Mouse (Mus musculus): ENCODE data around the gene 1700020L24Rik. TPM values are rescaled to one million over a fixed set of nuclear protein-coding genes. Genes with fewer than 3 reads are reported as not detected.

1700020L24Rik gene
- polyA plus RNA-seq (2012; rRNA removed), result 0.11 and 0.52 TPM in 2 replicates

DNA sequence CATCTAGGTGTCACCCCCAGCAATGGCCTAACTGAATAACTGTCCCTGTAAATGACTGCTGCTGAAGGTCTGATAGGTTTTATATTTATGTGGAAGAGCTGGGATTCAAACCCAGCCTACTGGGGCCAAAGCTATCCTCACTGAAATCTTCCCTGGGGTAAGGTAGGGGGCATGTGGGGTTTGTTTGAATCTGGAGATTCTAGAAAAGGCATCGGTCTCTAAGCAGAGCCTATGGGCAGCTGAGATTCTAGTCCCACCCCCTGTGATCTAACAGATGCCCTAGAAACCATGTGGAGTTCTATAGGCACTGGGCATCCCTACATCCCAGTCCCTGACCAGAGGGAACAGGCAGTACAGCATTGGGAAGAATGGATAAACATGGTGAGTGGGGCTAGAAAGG lies at the start of gene 1700020L24Rik:
1700020L24Rik (plus strand) TSS at position 301 of the 400 bp plus-strand sequence.

DNA sequence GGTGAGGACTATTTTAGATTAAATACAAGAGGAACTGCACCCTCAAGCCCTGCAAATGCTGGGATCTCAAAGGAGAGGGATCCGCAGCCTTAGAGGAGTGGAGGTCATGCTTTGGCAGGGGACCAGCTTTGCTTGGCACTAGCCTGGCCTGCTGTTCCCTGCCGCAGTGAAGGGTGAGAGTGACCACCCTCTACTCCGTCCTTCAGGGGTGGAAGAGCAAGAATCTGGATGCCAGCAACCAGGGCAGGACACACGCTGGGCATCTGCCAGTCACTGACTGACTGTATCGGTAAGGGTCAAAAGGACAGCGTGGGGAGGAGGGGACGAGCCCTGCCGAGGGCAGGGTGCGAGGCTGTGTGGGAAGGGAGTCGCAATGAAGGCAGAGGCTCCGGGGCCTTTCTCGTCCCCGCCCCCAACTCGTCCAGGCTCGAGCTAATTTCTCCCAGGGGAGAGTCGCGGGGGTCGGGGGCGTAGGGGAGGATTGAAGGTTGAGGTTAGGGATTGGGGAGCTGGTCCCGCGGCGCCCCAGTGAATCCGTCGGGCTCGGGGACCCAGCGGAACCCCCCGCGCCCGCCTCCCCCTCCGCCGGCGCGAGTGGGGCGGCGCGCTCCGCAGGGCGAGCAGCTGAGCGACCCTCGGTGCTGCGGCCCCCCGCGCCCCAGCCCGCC lies 28.3 kb upstream of the 1700020L24Rik start, which contains the start of gene Rasl10b:
Rasl10b (plus strand) TSS at position 51 of the 668 bp plus-strand sequence.

DNA sequence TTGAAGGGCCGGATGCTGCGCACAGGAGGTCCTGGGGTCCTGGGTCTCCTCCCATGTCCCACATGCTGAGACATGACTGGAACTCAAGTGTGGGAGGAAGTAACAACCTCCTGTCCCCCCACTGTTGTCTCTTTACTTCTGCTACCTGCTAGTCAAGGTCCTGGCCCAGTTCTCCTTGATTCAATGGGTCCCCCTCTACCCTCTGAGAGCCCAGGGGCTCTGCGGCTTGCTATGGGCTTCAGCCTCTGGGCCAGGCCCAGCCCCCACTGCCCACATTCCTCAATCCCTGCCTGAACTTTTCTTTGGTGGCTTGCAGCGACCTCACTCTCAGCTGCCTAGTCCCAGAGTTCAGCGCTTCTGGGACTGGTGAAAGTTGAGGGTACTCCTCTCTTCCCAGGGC lies 8.1 kb upstream of the 1700020L24Rik start, which contains the start of gene Gas2l2:
Gas2l2 (minus strand) TSS at position 101 of the 400 bp plus-strand sequence.

DNA sequence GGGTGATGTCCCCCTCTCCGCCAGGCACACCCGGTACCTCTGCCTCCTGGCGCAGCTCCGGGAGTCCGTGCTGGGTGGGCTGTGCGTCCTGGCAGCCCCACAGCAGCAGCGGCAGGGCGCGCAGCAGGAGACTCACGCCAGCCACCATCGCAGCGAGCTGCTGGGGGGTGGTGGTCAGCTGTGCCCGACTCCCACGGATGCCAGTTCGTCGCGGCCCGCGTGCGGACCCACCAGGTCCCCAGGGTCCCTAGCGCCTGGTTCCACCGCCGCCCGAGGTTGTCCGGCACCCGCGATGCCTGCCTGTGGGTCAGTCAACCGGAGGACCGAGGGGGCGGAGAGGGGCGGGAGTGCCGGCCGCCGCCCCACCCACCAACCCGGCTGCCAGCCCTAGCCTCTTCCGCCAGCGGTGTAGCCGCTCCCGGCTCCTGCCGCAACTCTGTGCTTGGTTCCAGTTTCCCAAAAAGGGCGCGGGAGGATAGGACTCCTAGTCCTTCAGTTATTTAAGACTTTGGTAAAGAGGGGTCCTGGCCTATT lies 25.3 kb downstream of the 1700020L24Rik start, which contains the start of gene Mmp28:
Mmp28 (minus strand) TSS at position 361 of the 534 bp plus-strand sequence.

DNA sequence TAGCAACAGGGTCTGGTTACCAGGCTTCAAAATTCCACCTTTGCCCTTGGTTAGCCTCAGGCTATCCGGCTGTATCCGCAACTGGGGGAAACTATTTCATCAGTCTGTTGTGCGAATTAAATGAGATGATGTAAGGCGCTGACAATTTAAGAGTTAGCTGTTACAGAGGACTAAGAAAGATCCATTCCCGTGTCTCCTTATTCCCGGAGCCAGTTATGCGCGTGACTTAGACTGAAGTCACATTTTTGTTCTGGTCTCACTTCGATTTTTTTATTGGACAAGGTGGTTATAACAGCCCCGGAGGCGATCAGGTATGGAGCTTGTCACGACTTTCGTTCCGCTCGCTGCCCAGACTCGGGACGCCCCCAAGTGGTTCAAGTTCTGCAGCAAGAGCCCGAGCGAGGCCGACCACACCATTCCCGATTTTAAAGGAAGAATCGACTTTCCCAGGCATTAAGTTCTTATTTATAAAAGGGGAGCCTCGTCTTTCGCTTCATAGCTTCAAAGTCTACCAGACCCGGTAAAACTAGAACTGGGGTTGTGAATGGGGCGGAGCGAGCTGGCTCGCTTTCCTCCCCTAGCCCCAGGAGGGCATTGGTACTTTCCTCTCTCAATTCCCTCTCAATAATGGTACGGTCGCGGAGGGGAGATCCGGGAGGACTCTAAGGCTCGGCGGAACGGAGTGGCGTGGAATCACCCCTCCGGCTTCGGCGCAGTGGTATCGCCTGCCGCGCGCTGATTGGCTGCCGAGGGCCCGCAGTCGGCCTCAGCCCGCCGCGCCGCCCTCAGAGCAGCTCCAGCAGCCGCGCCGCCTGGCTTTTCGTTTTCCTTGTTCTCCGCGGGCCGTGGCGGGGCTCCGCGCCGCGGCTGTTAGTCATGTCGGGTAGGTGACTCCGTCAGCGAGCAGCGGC lies 35.1 kb downstream of the 1700020L24Rik start, which contains the start of gene Taf15:
Taf15 (plus strand) TSS at position 763 of the 911 bp plus-strand sequence.

Other genes with a start within 250 kb of the 1700020L24Rik start
- gene Slfn3, start 246.3 kb upstream of the 1700020L24Rik start, polyA plus RNA-seq (2012; rRNA removed), result not detected in 2 replicates
- not detected in 2 replicates for gene Slfn14, start 151.0 kb upstream of the 1700020L24Rik start, polyA plus RNA-seq (2012; rRNA removed)
- 8.4 and 11.3 TPM in 2 replicates for gene Ap2b1, start 138.7 kb upstream of the 1700020L24Rik start, polyA plus RNA-seq (2012; rRNA removed)
- gene Pex12, start 135.1 kb upstream of the 1700020L24Rik start, polyA plus RNA-seq (2012; rRNA removed), result 3.3 and 3.9 TPM in 2 replicates
- gene Rasl10b, start 28.5 kb upstream of the 1700020L24Rik start, polyA plus RNA-seq (2012; rRNA removed), result 0.78 and 1.0 TPM in 2 replicates
- gene Gas2l2, start 8.2 kb upstream of the 1700020L24Rik start, polyA plus RNA-seq (2012; rRNA removed), result 0.13 TPM in 2 replicates
- 18.1 and 24.2 TPM in 2 replicates for gene Mmp28, start 25.4 kb downstream of the 1700020L24Rik start, polyA plus RNA-seq (2012; rRNA removed)
- 0.61 and 1.8 TPM in 2 replicates for gene Taf15, start 35.4 kb downstream of the 1700020L24Rik start, polyA plus RNA-seq (2012; rRNA removed)
- not detected in 2 replicates for gene Heatr9, start 84.5 kb downstream of the 1700020L24Rik start, polyA plus RNA-seq (2012; rRNA removed)
- gene Ccl5, start 92.8 kb downstream of the 1700020L24Rik start, polyA plus RNA-seq (2012; rRNA removed), result 9.1 and 12.4 TPM in 2 replicates
- 0.47 and 0.59 TPM in 2 replicates for gene Ccl9, start 141.0 kb downstream of the 1700020L24Rik start, polyA plus RNA-seq (2012; rRNA removed)
- gene Ccl6, start 155.4 kb downstream of the 1700020L24Rik start, polyA plus RNA-seq (2012; rRNA removed), result 4.9 and 9.6 TPM in 2 replicates
- gene Rpl9-ps1, start 207.9 kb downstream of the 1700020L24Rik start, polyA plus RNA-seq (2012; rRNA removed), result not detected in 2 replicates
- 0.53 and 0.76 TPM in 2 replicates for gene Ccl3, start 211.7 kb downstream of the 1700020L24Rik start, polyA plus RNA-seq (2012; rRNA removed)
- 0.25 and 1.1 TPM in 2 replicates for gene Ccl4, start 224.9 kb downstream of the 1700020L24Rik start, polyA plus RNA-seq (2012; rRNA removed)

Data from stomach, adult 2 months (tissue).